Mouse (Mus musculus) heart, embryonic 14.5 days (tissue): ENCODE data around the gene Ccdc18. TPM values are rescaled to one million over a fixed set of nuclear protein-coding genes. Genes with fewer than 3 reads are reported as not detected.

ENCODE experiments used
- ATAC-seq: fragments of 200-750 bp; cut with Nextera tagmentation; 2 replicates; pipeline ENCODE4 v1.8.0; 2017; ENCODE audit warnings: low read depth, moderate TSS enrichment; ENCODE audit not compliant: insufficient number of reproducible peaks, insufficient read depth, low FRiP score
- H3K27ac ChIP-seq, 2 experiments: fragments of 200-500 bp in 1 of 2; fragments of 300-500 bp in 1 of 2; sonication (generic) in 1 of 2; replicated peaks in 1 of 2; 2 replicates each; pipeline ENCODE4 v1.5.1; 2012 to 2014; ENCODE audit warnings: low read depth in 2 of 2, low read length in 2 of 2, control low read depth in 1 of 2, mild to moderate bottlenecking in 1 of 2, mixed read lengths in 1 of 2; ENCODE audit not compliant: control insufficient read depth in 1 of 2, insufficient read depth in 1 of 2
- H3K27me3 ChIP-seq: fragments of 300-500 bp; sonication (generic); 2 replicates; pipeline ENCODE4 v1.6.1; 2014; ENCODE audit warnings: mild to moderate bottlenecking, low read length, control low read depth; ENCODE audit not compliant: control insufficient read depth, insufficient read depth
- H3K36me3 ChIP-seq: fragments of 300-500 bp; sonication (generic); 2 replicates; pipeline ENCODE4 v1.6.1; 2014; ENCODE audit warnings: mild to moderate bottlenecking, control low read depth, low read length, mixed read lengths; ENCODE audit not compliant: control insufficient read depth, insufficient read depth
- H3K4me1 ChIP-seq, 2 experiments: fragments of 200-500 bp in 1 of 2; fragments of 300-500 bp in 1 of 2; sonication (generic) in 1 of 2; 2 replicates each; pipeline ENCODE4 v1.6.1; 2012 to 2014; ENCODE audit warnings: low read length in 2 of 2, control low read depth in 1 of 2, mixed read lengths in 1 of 2; ENCODE audit not compliant: control insufficient read depth in 2 of 2, insufficient read depth in 2 of 2
- H3K4me2 ChIP-seq: fragments of 300-500 bp; sonication (generic); 2 replicates; pipeline ENCODE4 v1.6.1; 2014; ENCODE audit warnings: mild to moderate bottlenecking, low read length
- H3K4me3 ChIP-seq, 2 experiments: fragments of 200-500 bp in 1 of 2; fragments of 300-500 bp in 1 of 2; sonication (generic) in 1 of 2; 2 replicates each; pipeline ENCODE4 v1.5.1; 2012 to 2014; ENCODE audit warnings: low read length in 2 of 2, mild to moderate bottlenecking in 2 of 2, control low read depth in 1 of 2, low read depth in 1 of 2, moderate library complexity in 1 of 2; ENCODE audit not compliant: control insufficient read depth in 1 of 2, insufficient read depth in 1 of 2
- H3K9ac ChIP-seq: fragments of 300-500 bp; sonication (generic); 2 replicates; pipeline ENCODE4 v1.6.1; 2014; ENCODE audit warnings: mild to moderate bottlenecking, low read length
- H3K9me3 ChIP-seq: fragments of 300-500 bp; sonication (generic); 2 replicates; pipeline ENCODE4 v1.6.1; 2016; ENCODE audit warnings: low read length, control low read depth; ENCODE audit not compliant: control insufficient read depth
- WGBS: fragments of 180-500 bp; shearing (Covaris S2); extraction: QIAGEN DNeasy Blood & Tissue Kit; methylation state at CpG from one replicate; pipeline ENCODE4 v1.1.7; 2014; 5-methylcytosine and 5-hydroxymethylcytosine counted together
- polyA plus RNA-seq: library from polyadenylated mRNA; unstranded; fragments of >200 nt; fragmentation: Nextera tagmentation; extraction: Ambion mirVana; gene quantifications from 2 replicates; pipeline ENCODE4 v1.2.1, GENCODE M21; 2014

The Ccdc18 gene
- polyA plus RNA-seq, 1 experiment from 2014 or later = 4.3 TPM

- ATAC-seq = no peak
- H3K36me3 ChIP-seq = no peaks in the 10 kb centered on the region
- H3K4me1 ChIP-seq = no peaks in the 10 kb centered on the region
- H3K27ac ChIP-seq = no peak overlapping the region
- H3K9ac ChIP-seq = no peak overlapping the region
- no peaks in the 10 kb centered on the region for H3K27me3 ChIP-seq
- H3K9me3 ChIP-seq = 0 out of 2 replicates have a peak, but pooled peaks cover 3% of the 10 kb centered on the region
- H3K4me2 ChIP-seq = no peak overlapping the region
- no peak overlapping the region for H3K4me3 ChIP-seq
These were observed 73.3 kb downstream of the Ccdc18 start for GRCm38 (mm10) chr5:108206008-108206407.

GRCm38 (mm10) chr5:108211512-108211911, 78.8 kb downstream of the Ccdc18 start:
- H3K27ac ChIP-seq = no peak overlapping the region
- H3K4me3 ChIP-seq = no peak overlapping the region
- 73% methylated on average over 4 of the region's 4 CpGs for WGBS
- H3K9me3 ChIP-seq = no peaks in the 10 kb centered on the region
- H3K27me3 ChIP-seq = no peaks in the 10 kb centered on the region
- H3K4me2 ChIP-seq = no peak overlapping the region
- no peak overlapping the region for H3K9ac ChIP-seq
- H3K36me3 ChIP-seq = no peaks in the 10 kb centered on the region
- no peak for ATAC-seq
- no peaks in the 10 kb centered on the region for H3K4me1 ChIP-seq

- H3K4me2 ChIP-seq = no peak overlapping the region
- H3K9me3 ChIP-seq = no peaks in the 10 kb centered on the region
- H3K36me3 ChIP-seq = no peaks in the 10 kb centered on the region
- ATAC-seq = no peak
- WGBS = 84% methylated on average over 2 of the region's 2 CpGs
- H3K4me3 ChIP-seq = no peak overlapping the region
- H3K27ac ChIP-seq = no peak overlapping the region
- H3K27me3 ChIP-seq = no peaks in the 10 kb centered on the region
- H3K4me1 ChIP-seq = no peaks in the 10 kb centered on the region
- no peak overlapping the region for H3K9ac ChIP-seq
These were observed 82.3 kb downstream of the Ccdc18 start for GRCm38 (mm10) chr5:108214928-108215327.

- ATAC-seq = no peak
- Histone ChIP-seq H3K27me3 (no peaks in the 10 kb centered on the region), H3K4me2 (no peak overlapping the region)
These were observed 91.4 kb downstream of the Ccdc18 start for GRCm38 (mm10) chr5:108224077-108224476.

GRCm38 (mm10) chr5:108226159-108226558, 93.5 kb downstream of the Ccdc18 start:
- no peak overlapping the region for H3K4me3 ChIP-seq
- H3K36me3 ChIP-seq = no peaks in the 10 kb centered on the region
- no peak overlapping the region for H3K9ac ChIP-seq
- no peak overlapping the region for H3K4me2 ChIP-seq
- no peaks in the 10 kb centered on the region for H3K27me3 ChIP-seq
- H3K27ac ChIP-seq = no peak overlapping the region
- no peak for ATAC-seq
- H3K4me1 ChIP-seq = no peaks in the 10 kb centered on the region
- no peaks in the 10 kb centered on the region for H3K9me3 ChIP-seq

More at GRCm38 (mm10) chr5:108224077-108224476, 91.4 kb downstream of the Ccdc18 start:
- no peaks in the 10 kb centered on the region for H3K9me3 ChIP-seq
- no peaks in the 10 kb centered on the region for H3K36me3 ChIP-seq
- H3K4me1 ChIP-seq = no peaks in the 10 kb centered on the region
- no peak overlapping the region for H3K4me3 ChIP-seq
- no peak overlapping the region for H3K9ac ChIP-seq
- H3K27ac ChIP-seq = no peak overlapping the region

GRCm38 (mm10) chr5:108246314-108246765, 113.7 kb downstream of the Ccdc18 start:
- Histone ChIP-seq H3K27ac (no peak overlapping the region), H3K4me3 (no peak overlapping the region), H3K36me3 (no peaks in the 10 kb centered on the region), H3K4me1 (no peaks in the 10 kb centered on the region), H3K9ac (no peak overlapping the region), H3K27me3 (no peaks in the 10 kb centered on the region), H3K9me3 (no peaks in the 10 kb centered on the region), H3K4me2 (no peak overlapping the region)
- 58% methylated on average over 3 of the region's 3 CpGs for WGBS
- no peak for ATAC-seq

GRCm38 (mm10) chr5:108250033-108250432, 117.4 kb downstream of the Ccdc18 start:
- no peak overlapping the region for H3K9ac ChIP-seq
- no peak overlapping the region for H3K4me2 ChIP-seq
- WGBS = 56% methylated on average over 2 of the region's 2 CpGs
- H3K36me3 ChIP-seq = no peaks in the 10 kb centered on the region
- H3K4me3 ChIP-seq = no peak overlapping the region
- no peaks in the 10 kb centered on the region for H3K9me3 ChIP-seq
- no peaks in the 10 kb centered on the region for H3K4me1 ChIP-seq
- no peak overlapping the region for H3K27ac ChIP-seq
- no peaks in the 10 kb centered on the region for H3K27me3 ChIP-seq
- ATAC-seq = no peak

GRCm38 (mm10) chr5:108255259-108255658, 122.6 kb downstream of the Ccdc18 start:
- Histone ChIP-seq H3K4me3 (no peak overlapping the region), H3K9me3 (no peaks in the 10 kb centered on the region), H3K4me1 (no peaks in the 10 kb centered on the region), H3K27ac (no peak overlapping the region), H3K27me3 (no peaks in the 10 kb centered on the region), H3K4me2 (no peak overlapping the region), H3K36me3 (no peaks in the 10 kb centered on the region), H3K9ac (no peak overlapping the region)
- ATAC-seq = no peak
- WGBS = 66% methylated on average over 5 of the region's 5 CpGs
